Mouse (Mus musculus): ENCODE data around the gene Pik3r2. TPM values are rescaled to one million over a fixed set of nuclear protein-coding genes. Genes with fewer than 3 reads are reported as not detected.

The Pik3r2 gene
- polyA plus RNA-seq, 1 experiment, result 20.1 TPM

DNA sequence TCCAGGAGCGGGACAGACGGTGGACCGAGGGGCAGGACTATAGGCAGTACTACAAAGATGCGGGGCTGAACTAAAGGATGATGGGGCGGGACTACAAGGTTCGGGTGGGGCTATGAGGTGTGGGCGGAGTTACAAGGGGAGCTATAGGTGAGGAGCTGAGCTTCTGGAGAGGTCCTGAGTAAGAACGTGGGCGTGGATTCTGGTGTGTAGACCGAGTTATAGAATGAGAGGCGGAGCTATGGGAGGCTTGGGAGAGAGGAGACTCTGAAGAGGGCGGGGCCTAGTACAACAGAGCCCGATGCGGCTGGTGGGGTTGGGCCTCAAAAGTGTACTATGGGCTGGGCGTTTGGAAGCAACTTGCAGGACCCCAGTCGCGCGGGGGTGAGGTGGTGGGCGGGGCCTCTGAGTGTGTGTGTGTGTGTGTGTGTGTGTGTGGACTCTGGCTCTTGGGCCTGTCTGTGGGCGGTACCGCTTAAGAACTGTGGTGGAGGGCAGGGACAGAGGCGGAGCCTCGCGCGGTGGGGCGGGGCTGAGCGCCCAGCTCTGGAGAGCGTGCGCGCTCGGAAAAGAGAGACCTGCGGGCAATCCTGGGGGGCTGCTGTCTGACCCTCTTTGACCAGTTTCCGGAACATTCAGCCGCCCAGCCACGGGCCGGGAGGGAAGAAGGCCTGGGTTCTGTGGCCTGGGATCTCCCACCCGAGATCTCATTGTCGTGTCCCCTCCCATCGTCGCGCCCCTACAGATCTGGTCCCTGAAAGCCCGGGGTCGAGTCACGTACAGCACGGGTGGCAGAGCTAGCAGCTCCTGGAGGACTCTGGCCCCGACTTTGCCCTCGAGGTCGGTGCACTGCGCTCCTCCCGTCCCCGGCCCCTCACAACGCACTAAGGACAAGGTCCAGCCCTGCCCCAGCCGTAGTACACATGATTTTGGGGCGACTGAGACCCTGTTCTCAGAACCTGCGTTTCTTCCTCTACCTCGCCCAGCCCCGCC lies 20.9 kb upstream of the Pik3r2 start:
- Histone ChIP-seq H3K4me3 (ENCODE audit: low read depth, low read length) (peak overlapping the region; percentile 79), H3K9ac (ENCODE audit: low read depth, poor library complexity, severe bottlenecking) (peak overlapping the region; percentile 64), H3K4me1 (ENCODE audit: control insufficient read depth, insufficient read depth, low read length) (peaks cover 3% of the 10 kb centered on the region), H3K9me3 (replicated peaks; ENCODE audit: control insufficient read depth, insufficient read depth, low read length, poor library complexity, severe bottlenecking) (no peaks in the 10 kb centered on the region), H3K27ac (ENCODE audit: insufficient read depth, low read length) (no peak overlapping the region), H3K27me3 (ENCODE audit: control insufficient read depth, insufficient read depth, low read length, poor library complexity, severe bottlenecking) (no peaks in the 10 kb centered on the region), H3K36me3 (ENCODE audit: control insufficient read depth, insufficient read depth, low read length, poor library complexity, severe bottlenecking) (no peaks in the 10 kb centered on the region)
- TF ChIP-seq CTCF (IDR thresholded peaks at IDR 0.05; ENCODE audit: low read depth, low read length) (no peak), EP300 (IDR thresholded peaks at IDR 0.05; ENCODE audit: insufficient read depth, low read depth, low read length) (no peak), POLR2A (IDR thresholded peaks at IDR 0.05; ENCODE audit: insufficient read depth, low read length) (no peak)

GRCm38 (mm10) chr8:70796403-70797080 lies 20.0 kb upstream of the Pik3r2 start:
- H3K9me3 ChIP-seq (replicated peaks; ENCODE audit: control insufficient read depth, insufficient read depth, low read length, poor library complexity, severe bottlenecking), result no peaks in the 10 kb centered on the region
- peak overlapping the region; percentile 62 for H3K9ac ChIP-seq (ENCODE audit: low read depth, poor library complexity, severe bottlenecking)
- no peaks in the 10 kb centered on the region for H3K36me3 ChIP-seq (ENCODE audit: control insufficient read depth, insufficient read depth, low read length, poor library complexity, severe bottlenecking)
- TF ChIP-seq EP300 (IDR thresholded peaks at IDR 0.05; ENCODE audit: insufficient read depth, low read depth, low read length), result no peak
- H3K27me3 ChIP-seq (ENCODE audit: control insufficient read depth, insufficient read depth, low read length, poor library complexity, severe bottlenecking), result no peaks in the 10 kb centered on the region
- peak overlapping the region; percentile 68 for H3K4me3 ChIP-seq (ENCODE audit: low read depth, low read length)
- H3K4me1 ChIP-seq (ENCODE audit: control insufficient read depth, insufficient read depth, low read length), result no peaks in the 10 kb centered on the region
- H3K27ac ChIP-seq (ENCODE audit: insufficient read depth, low read length), result no peak overlapping the region

GRCm38 (mm10) chr8:70795370-70795769 lies 18.9 kb upstream of the Pik3r2 start:
- no peaks in the 10 kb centered on the region for H3K9me3 ChIP-seq (replicated peaks; ENCODE audit: control insufficient read depth, insufficient read depth, low read length, poor library complexity, severe bottlenecking)
- H3K4me3 ChIP-seq (ENCODE audit: low read depth, low read length), result no peak overlapping the region
- H3K36me3 ChIP-seq (ENCODE audit: control insufficient read depth, insufficient read depth, low read length, poor library complexity, severe bottlenecking), result no peaks in the 10 kb centered on the region
- no peak overlapping the region for H3K9ac ChIP-seq (ENCODE audit: low read depth, poor library complexity, severe bottlenecking)
- H3K27me3 ChIP-seq (ENCODE audit: control insufficient read depth, insufficient read depth, low read length, poor library complexity, severe bottlenecking), result no peaks in the 10 kb centered on the region
- TF ChIP-seq EP300 (IDR thresholded peaks at IDR 0.05; ENCODE audit: insufficient read depth, low read depth, low read length) (no peak), POLR2A (IDR thresholded peaks at IDR 0.05; ENCODE audit: insufficient read depth, low read length) (no peak), CTCF (IDR thresholded peaks at IDR 0.05; ENCODE audit: low read depth, low read length) (no peak)
- no peaks in the 10 kb centered on the region for H3K4me1 ChIP-seq (ENCODE audit: control insufficient read depth, insufficient read depth, low read length)
- H3K27ac ChIP-seq (ENCODE audit: insufficient read depth, low read length), result no peak overlapping the region

DNA sequence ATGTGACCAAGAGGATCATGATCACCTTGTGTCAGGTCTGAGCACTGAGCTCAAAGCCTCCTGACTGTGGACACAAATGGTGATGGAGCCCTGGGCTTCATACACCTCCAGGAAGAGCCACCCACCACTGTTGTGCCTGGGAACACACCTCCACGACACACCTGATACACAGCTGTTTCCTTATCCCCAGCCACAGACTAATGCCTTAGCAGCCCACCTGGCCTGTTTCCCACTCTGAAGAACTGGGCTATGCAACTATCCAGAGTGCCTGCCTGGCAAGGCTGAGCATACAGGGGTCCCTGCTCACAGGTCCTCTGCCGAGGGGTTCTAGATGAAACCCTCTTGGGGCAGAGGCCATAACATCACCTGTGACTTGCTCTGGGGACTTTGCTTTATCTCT lies 17.7 kb upstream of the Pik3r2 start:
- Histone ChIP-seq H3K4me1 (ENCODE audit: control insufficient read depth, insufficient read depth, low read length) (no peaks in the 10 kb centered on the region), H3K27ac (ENCODE audit: insufficient read depth, low read length) (no peak overlapping the region), H3K9me3 (replicated peaks; ENCODE audit: control insufficient read depth, insufficient read depth, low read length, poor library complexity, severe bottlenecking) (no peaks in the 10 kb centered on the region), H3K4me3 (ENCODE audit: low read depth, low read length) (no peak overlapping the region), H3K36me3 (ENCODE audit: control insufficient read depth, insufficient read depth, low read length, poor library complexity, severe bottlenecking) (no peaks in the 10 kb centered on the region), H3K27me3 (ENCODE audit: control insufficient read depth, insufficient read depth, low read length, poor library complexity, severe bottlenecking) (no peaks in the 10 kb centered on the region), H3K9ac (ENCODE audit: low read depth, poor library complexity, severe bottlenecking) (no peak overlapping the region)
- no peak for TF ChIP-seq POLR2A (IDR thresholded peaks at IDR 0.05; ENCODE audit: insufficient read depth, low read length)
- no peak for TF ChIP-seq CTCF (IDR thresholded peaks at IDR 0.05; ENCODE audit: low read depth, low read length)
- TF ChIP-seq EP300 (IDR thresholded peaks at IDR 0.05; ENCODE audit: insufficient read depth, low read depth, low read length), result no peak

DNA sequence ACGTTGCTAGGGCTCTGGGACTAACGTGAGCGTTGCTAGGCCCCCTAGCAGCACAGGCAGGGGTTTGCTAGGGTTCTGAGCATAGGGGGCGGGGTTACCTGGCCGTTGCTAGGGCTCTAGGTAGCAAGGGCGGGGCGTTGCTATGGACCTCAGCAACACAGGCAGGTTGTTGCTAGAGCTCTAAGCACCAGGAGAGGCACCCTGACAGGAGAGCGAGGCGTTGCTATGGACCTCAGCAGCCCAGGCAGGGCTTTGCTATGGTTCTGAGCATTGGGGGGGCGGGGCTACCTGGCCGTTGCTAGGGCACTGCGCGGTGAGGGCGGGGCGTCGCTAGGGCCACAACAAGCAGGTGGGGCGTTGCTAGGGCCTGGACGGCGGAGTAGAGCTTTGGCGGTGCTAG lies 16.2 kb upstream of the Pik3r2 start:
- no peak for TF ChIP-seq POLR2A (IDR thresholded peaks at IDR 0.05; ENCODE audit: insufficient read depth, low read length)
- TF ChIP-seq EP300 (IDR thresholded peaks at IDR 0.05; ENCODE audit: insufficient read depth, low read depth, low read length), result no peak
- TF ChIP-seq CTCF (IDR thresholded peaks at IDR 0.05; ENCODE audit: low read depth, low read length), result no peak
- Histone ChIP-seq H3K4me1 (ENCODE audit: control insufficient read depth, insufficient read depth, low read length) (no peaks in the 10 kb centered on the region), H3K27me3 (ENCODE audit: control insufficient read depth, insufficient read depth, low read length, poor library complexity, severe bottlenecking) (no peaks in the 10 kb centered on the region), H3K9ac (ENCODE audit: low read depth, poor library complexity, severe bottlenecking) (no peak overlapping the region), H3K4me3 (ENCODE audit: low read depth, low read length) (peak overlapping the region; percentile 67), H3K27ac (ENCODE audit: insufficient read depth, low read length) (no peak overlapping the region), H3K36me3 (ENCODE audit: control insufficient read depth, insufficient read depth, low read length, poor library complexity, severe bottlenecking) (no peaks in the 10 kb centered on the region), H3K9me3 (replicated peaks; ENCODE audit: control insufficient read depth, insufficient read depth, low read length, poor library complexity, severe bottlenecking) (no peaks in the 10 kb centered on the region)

All from ES-Bruce4 (cell line).